Mouse (Mus musculus): ENCODE results near the gene Slf1.
"Not testable (repeated sequence)": the region's sequence is repeated elsewhere in the genome, so short reads cannot be mapped to it uniquely, and the experiment has no call there.

Gene Slf1

DNA sequence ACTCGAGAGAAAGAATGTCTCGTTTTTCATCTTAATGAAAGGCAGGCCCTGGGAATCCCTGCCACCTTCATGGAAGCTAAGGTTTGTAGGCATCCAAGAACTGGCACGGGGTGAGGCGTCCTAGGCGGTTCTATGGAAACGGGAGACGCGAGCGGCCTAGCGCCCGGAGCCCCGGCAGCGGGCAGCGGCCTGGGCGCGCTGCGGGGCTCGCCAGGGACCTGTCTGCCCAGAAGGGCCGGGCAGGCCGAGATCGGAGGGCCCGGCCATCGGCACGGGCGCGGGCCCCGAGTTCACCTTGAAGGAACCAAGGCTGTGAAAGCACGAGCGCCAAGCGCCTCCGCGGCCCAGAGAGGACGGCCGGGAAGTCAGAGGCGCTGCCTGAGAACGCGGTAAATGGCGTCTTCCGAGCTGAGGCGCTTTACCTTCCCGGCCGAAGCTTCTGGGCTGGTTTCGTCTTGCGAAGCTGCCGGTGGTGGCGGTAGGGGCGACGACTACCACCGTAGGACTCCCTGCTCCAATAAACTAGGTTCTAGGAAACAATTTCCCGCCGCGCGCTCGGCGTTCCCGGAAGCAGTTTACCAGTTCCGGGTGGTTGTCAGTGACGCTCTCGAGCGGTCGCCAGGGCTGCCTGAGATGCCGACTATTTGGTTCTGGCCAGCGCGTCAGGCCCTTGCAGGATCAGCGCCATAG, at the start of gene Slf1, which contains the start of gene 2210408I21Rik:
TSS of gene Slf1 (minus strand) at position 543 of the 690 bp plus-strand sequence.
TSS of gene 2210408I21Rik (plus strand) at position 610 of the 690 bp plus-strand sequence.
- DNase-seq (ENCODE audit: low read depth, low spot score): peak; percentile 75

DNA sequence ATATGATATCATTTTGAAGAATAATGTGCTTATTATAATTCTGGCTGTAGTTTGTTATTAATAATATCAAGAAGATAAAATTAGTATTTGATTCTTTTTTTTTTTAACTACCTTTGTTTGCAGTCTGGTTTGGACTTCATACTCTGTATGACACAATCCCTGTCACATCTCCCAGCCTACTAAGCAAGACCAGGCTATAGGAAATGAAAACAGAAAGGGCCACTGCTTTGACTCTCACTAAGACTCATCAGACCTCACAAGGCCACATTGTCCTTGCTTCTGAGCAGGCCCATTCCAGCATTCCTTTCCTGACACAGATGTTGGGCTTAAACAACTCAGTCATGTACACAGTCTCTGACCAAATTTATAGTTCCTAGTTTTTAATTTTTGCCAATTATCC, 42.7 kb upstream of the Slf1 start:
- no peak for DNase-seq (ENCODE audit: low read depth, low spot score)

DNA sequence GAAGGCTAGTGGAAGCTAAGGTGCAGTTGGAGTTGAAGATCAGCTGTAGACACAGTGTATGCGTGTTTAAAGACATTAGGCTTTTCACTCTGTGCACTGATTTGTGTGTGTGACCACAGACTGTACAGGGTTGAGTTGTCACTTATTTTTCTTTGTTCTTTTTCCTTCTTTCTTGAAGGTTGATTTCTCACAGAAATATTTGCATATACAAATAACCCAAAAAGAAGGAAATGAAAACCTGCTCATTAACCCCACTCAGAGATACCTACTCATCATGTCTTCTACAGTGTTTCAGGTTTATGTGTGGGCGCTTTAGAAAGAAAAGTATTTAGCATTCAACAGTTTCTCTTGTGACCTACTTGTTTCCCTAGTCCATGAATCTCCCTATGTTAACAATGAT, 5.6 kb upstream of the Slf1 start:
- no peak for DNase-seq (ENCODE audit: low read depth, low spot score)

DNA sequence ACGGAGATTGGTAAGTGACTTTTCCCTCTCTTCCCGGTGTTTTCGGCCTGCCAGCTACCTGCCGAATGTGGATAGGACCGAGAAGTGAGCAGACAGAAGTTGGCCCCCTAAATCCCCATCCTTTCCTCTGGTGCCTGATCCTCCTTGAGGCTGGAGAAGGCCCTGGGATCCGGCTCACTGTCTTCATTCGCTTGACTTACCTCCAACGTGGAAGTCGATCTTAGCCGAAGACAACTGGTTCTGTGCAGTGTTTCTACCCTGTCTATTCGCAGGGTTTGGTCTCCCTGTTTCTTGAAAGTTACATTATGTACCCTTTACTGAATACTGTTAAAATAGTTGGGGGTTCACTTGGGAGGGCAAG, 328 bp upstream of the Slf1 start:
- DNase-seq (ENCODE audit: low read depth, low spot score): no peak

DNA sequence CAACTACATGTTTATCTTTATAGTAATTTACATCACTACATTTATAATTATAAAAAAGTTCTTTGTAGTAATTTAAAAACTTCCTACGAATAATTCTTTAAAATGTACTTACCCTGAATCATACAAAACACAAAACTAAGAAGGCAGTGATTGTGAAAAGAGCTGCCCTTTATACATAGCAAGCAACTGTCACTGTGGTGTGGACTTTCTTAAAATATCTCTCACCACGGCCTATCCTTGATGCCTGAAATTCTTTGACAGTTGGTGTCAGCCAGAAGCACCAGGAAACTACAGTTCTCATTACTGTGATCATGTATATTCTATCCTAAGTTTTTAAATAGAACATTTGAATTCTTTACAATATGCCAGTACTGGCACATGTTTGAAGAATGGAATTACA, 4.1 kb downstream of the Slf1 start:
- no peak for DNase-seq (ENCODE audit: low read depth, low spot score)

DNA sequence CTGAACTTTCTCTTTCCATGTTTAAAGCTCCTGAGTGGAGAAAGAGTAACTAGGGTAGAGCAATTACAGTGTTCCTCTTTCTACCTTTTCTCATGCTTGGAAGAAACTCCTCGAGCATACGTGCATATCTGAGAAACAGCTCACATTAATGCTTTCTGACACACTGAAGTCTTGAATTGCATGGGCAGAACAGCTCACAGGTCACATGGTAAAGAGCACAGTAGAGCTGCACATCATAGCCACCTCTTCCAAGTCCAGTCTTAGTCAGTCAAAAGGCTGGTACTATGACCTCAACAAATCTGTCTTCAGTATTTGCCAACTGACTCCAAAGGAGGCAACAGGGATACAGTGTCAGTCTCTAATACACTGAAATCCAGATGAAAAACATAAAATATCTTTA, 7.0 kb downstream of the Slf1 start:
- no peak for DNase-seq (ENCODE audit: low read depth, low spot score)

DNA sequence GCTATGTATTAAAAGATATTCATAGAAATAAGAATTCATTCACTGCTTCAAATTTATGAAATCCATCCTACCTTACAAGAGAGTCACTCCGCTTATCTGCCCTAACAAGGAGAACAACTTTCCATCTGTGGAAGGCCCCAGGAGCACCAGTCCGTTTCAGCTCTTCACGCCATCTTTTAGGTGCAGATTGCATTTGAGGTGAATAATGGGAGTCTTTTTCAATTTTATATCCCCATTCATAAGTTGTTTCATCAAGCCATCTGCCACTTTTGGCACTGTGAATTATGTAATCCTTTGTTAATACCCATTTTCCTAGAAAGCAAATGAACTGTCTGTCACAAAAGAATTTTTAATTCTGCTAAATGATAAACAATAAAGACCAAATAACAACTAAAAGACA, 10.1 kb downstream of the Slf1 start:
- DNase-seq (ENCODE audit: low read depth, low spot score): no peak

DNA sequence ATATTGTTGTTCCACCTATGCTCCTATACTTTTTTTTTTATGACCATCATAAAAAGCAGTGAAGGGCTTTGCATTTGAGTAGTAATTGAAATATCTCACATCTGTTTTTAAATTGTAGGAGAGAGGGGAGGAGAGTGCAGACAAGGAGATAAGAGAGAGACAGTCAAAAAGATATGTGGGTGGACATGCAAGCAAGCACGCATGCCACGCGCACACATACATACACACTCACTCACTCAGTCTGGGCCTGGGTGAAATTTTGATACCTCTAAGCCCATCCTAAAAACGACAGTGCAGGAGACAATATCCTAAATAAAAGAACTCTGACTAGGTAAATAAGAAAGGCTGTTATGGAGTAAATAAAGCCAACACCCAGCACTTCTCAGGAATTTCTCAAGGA, 16.6 kb downstream of the Slf1 start:
- no peak for DNase-seq (ENCODE audit: low read depth, low spot score)

DNA sequence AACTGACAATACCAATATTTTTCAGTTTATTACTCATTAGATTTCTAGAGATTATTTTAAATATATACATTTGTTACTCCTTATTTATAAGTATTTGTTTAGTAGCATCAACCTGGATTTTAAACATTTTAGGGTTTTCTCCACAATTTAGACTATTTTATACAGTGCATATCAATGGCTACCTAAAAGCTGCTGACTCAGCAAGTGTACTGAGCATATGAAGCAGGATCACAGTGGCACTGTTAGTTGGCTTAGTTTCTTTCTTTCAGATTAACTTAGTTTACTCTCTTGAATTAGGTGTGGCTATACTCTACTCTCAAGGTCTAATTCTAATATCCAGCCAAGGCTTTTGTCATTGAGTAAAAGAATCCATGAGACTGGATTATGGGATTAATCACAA, 27.5 kb downstream of the Slf1 start:
- no peak for DNase-seq (ENCODE audit: low read depth, low spot score)

DNA sequence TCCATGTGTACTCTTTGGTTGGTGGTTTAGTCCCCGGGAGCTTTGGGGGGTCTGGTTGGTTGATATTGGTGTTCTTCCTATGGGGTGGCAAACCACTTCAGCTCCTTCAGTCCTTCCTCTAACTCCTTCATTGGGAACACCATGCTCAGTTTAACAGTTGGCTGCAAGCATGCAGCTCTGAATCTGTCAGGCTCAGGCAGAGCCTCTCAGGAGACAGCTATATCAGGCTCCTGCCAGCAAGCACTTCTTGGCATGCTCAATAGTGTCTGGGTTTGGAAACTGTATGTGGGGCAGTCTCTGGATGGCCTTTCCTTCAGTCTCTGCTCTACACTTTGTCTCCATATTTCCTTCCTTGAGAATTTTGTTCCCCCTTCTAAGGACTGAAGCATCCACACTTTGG, 42.4 kb downstream of the Slf1 start:
- DNase-seq (ENCODE audit: low read depth, low spot score): not testable (repeated sequence)

DNA sequence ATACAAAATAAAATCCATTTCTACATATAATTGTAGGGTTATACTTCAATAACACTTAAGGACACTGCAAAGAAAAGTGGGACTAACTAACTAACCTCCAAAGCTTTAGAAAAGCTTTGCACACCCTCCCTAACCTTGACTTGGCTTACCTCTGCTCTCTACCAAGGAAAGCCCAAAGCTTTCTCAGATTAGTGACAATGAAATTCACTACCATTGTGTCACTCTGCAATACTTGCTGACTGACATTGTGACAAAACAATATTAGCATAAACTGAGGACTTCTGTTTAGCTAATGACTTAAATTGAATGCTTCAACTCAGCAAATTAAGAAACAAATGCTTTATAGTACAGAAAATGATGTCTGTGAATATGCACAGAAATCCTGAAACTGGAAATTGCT, 63.2 kb downstream of the Slf1 start:
- no peak for DNase-seq (ENCODE audit: low read depth, low spot score)

DNA sequence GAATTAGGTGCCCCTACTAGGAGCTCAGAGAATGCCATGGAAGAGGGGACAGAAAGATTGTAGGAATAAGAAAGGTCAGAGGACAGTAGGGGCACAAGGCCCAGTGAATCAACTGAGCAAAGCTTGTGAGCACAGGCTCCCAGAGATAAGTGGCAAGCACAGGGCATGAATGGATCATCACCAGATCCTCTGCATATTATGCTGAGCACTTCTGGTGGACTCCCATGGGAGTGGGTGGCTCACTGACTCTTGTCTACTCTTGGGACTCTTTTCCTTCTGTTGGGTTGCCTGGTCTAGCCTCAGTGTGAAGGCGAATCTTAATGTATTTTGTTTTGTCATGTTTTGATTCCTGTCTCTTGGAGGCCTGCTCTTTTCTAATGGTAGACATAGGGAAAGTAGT, 66.4 kb downstream of the Slf1 start:
- no peak for DNase-seq (ENCODE audit: low read depth, low spot score)

DNA sequence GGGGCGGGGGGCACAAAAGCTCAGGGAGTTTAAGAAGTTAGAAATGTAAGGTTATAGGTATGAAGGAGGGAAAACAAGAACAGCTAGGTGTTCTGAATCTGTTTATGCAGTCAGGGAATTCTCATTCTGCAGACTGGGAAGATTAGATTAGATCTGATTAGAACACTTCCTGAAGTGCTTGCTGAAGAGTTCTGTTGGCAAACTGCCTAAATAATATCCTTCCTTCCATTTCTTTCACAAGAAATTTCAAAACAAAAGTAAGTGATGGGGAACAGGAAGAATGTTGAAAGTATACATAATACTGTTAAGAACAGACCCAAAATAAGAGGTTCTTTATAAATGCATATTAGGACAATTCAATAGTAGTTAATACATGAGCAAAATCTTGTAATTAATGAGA, 72.1 kb downstream of the Slf1 start:
- no peak for DNase-seq (ENCODE audit: low read depth, low spot score)

DNA sequence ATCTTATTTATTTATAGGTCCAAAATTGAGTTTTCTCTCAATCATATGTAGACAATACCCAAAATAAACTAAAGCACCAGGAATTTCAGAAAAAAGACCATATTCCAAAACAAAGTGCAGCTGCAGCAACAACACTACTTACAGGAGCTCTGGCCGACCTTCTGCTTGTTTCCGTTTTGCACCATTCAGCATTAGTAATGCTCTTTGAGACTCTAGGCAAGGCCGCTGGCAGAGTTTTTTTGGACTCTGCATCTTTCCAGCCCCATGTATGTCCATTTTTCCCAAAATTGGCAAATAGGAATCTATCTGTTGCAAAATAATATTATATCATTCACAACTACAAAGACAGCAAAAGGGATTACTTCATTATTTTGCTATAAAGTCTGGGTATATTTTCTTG, 85.5 kb downstream of the Slf1 start:
- no peak for DNase-seq (ENCODE audit: low read depth, low spot score)

DNA sequence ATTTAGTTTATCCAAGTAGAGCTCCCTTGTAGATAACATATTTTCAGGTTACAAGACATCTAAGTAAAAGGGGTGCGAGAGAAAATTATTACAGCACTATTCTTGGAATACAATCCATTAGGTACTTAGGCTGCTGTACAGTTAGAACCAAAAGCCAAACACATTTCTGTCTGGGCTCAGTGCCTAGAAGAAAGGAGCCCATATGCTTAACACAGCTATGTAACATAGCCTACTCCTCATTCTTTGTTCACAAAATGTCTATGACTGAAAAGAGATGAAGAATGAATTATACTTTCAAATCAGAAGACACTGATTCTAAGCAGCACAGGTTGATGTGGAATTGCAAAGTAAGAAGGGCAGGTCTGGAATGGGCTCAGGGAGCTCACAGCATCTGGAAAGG, 86.8 kb downstream of the Slf1 start:
- DNase-seq (ENCODE audit: low read depth, low spot score): no peak

DNA sequence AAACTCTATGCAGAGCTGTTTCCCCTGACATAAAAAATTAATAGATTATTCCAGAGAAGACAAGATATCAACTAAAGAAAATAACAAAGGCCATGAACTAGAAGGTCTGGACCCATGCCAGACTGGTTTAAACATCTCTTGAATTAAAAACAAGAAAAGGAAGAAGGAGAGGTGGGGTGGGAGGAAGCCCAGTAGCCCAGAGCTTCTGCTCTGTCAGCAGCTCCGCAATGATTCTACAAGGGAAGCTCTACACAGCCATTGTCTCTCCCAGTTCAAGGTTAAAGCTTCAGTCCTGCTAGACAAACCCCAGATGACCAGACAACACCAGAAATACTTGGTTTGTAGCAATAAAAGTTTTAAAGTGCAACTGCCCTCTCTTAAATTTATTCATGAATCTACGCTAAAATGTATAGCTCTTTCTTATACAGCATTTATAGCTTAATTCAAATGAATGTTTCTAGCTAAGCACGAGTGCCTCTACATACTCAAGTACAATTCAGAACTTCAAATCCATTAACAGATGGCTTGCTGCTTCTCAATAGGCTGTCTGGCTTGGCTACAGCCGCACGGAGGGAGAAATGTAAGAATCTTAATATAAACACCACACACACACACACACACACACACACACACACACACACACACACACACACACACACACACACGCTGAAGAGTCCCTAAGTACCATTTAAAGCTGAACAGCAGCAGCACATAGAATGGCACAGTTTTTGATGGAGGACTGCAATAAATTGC, 87.9 kb downstream of the Slf1 start:
- DNase-seq (ENCODE audit: low read depth, low spot score): no peak

DNA sequence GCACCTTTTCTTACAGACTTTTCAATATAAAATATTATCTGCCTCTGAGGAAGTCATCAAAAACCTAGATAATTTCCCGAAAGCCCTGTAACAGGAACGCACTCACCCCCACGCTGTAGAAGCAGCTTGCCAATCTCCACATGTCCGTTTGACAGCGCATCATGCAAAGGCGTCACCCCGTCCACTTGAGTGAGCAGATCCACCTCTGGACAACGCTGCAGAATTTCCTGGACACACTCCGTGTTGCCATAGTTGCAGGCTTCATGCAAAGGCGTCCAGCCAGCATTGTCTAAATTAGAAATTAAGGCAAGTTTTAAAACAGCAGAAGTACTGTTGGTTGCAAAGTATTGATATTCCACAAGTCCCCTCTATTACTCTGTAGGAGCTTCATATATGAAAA, 88.9 kb downstream of the Slf1 start:
- DNase-seq (ENCODE audit: low read depth, low spot score): no peak

DNA sequence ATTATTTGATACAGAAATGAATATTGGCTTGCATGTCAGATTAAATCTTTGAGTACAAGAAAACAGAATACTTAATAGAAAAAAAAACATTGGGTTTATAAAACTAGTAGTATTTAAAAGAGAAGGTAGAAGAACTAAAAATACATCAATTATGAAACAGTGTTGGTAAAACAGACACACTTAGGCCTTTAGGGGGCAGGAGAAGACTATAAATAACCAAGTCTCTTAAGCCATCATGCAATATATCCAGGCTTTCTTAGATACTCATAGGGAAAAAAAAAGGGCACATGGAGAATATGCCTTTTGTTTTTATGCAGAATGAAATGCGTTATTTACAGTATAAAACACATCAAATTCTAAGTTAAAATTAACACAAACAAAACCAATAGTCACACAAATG, 89.9 kb downstream of the Slf1 start:
- DNase-seq (ENCODE audit: low read depth, low spot score): no peak

DNA sequence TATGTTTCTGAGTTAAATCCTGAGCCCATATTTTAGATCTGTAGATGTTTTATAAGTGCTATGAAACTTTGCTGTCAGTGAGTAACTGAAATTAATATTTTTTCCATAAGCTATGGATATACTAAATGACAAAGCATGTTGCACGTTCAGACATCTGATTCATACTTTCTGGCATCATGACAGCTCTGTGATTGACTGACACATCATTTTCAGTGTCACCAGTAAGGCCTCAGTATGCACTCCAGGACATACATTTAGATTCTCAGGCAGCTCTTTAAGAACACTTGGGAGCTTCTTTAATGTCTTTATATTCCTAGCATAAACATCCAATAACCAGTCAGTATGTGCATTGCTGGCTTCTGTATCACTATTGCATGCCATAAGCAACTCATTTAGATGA, 91.9 kb downstream of the Slf1 start:
- DNase-seq (ENCODE audit: low read depth, low spot score): no peak

DNA sequence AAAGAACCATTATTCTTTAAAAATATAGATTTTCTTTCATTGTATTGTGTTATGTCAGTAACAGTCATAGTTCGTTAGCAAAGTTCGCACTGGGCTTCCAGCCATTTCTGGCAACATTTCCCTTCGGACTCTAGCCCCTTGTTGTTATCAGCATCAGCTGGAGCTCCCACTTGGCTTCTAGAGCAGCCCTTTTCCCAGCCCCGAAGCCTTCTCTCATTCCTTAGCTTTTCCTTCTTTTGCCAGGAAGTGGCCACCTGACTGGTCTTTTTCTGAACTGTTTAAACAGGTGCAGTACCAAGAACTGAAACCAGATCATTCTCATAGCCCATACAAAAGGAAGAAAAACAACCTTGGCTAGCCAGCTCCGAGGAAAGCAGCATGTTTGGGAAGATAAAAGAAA, 105.7 kb downstream of the Slf1 start:
- no peak for DNase-seq (ENCODE audit: low read depth, low spot score)

DNA sequence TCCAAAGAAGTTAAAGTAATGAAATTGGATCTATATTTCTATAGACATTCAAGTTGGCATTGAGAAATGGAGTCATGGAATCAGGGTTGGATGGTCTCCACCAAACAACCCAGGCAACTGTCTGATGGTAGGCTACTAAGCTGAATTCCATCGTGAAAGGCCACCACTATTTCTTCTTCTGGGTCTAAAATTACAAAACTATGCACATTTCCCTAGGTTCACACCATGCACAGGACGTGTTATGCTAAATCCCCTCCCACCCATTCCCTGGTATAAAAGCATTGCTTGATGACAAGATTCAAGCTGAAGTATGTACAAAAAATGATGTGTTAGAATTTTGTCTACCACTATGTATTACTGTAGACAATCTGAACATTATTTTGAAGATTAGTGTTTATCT, 116.4 kb downstream of the Slf1 start:
- no peak for DNase-seq (ENCODE audit: low read depth, low spot score)

DNA sequence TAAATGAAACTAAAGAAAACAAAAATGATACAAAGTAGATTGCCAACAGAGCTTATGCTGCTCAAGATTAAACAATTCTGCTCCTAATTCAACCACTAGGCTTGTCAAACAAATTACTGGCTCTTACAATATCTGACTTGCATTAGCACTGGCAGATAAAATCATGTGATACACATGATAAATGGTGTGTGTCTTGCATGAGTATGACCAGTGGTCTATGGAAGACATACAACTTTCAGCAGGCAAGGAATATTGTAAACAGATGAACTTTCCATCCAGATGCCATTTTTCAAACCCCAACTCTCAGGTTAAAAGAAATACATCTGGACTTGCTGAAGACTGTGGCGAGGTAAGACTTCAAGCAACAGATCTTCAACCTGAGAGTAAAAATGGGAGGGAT, 131.6 kb downstream of the Slf1 start:
- DNase-seq (ENCODE audit: low read depth, low spot score): no peak

DNA sequence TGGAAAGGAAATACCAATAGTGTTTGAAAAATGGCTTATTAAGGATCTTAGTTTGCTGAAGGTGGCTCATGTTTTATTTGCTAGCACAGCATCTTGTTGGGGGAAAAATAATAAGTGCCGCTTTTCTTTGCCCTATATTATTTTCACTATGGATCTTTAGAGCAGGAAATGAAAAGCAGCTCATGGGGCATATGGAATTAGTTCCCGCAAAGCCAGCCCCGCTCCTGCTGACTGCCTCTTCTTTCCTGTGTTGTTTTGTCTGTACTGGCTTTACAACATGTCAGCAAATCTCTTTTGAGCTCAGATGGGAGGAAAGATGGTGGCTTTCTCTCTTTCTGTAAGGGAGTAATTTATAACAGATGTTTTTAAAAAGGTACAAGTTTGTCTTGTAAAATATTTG, 132.6 kb downstream of the Slf1 start:
- no peak for DNase-seq (ENCODE audit: low read depth, low spot score)

All from WW6 (cell line).